Comparison of ENCODE assay signal across 21 mouse cellular contexts in the genomic region with DNA sequence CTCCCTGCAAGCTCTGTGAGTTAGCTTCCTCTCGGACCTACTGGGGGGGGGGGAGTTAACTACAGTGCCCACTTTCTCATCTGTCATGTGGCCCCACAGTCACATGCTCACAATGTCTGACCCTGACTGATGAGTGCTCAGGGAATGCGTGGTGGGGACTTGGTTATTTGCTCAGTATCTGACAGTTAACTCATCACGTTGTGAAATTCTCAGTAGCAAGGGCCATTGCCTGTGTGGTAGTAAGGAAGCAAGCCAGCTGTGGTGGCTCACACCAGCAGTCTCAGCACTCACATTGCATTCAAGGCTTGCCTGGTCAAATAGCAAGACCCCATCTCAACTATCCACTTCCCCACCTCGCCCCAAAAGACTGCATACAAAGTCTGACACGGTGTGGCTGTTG. TPM values are rescaled to one million over a fixed set of nuclear protein-coding genes. Genes with fewer than 3 reads are reported as not detected.
A peak's percentile ranks its signal among the peaks of the same experiment; 100 is the strongest.
DNase-seq lines count a peak whose midpoint lies in the region; ATAC-seq and TF ChIP-seq lines count a peak whose summit lies in the region.
"Had no signal": no experiment of that assay in that cellular context is flagged by ENCODE, and none has a peak within 500 bp of the region (broad histone marks: within the 10 kb centered on the region; RNA-seq: fewer than 3 reads in every experiment).

No protein-coding gene starts in this region.

- H3K4me3 ChIP-seq in liver, embryonic 13.5 days (replicated peaks): no peak overlapping the region
- H3K4me3 ChIP-seq in liver, embryonic 11.5 days (ENCODE audit: low read depth, low read length): no peak overlapping the region
- H3K4me3 ChIP-seq in CH12.LX (replicated peaks in 1 of 3; ENCODE audit: low read depth in 2 of 3, low read length in 2 of 3, poor library complexity in 1 of 3): no peak overlapping the region
- H3K4me3 ChIP-seq in thymus, adult 2 months (ENCODE audit: control insufficient read depth, insufficient read depth, low read length): no peak overlapping the region
- H3K4me3 ChIP-seq: embryonic facial prominence, embryonic 10.5 days; heart, adult 2 months; heart, embryonic 15.5 days; hindbrain, embryonic 13.5 days had no signal

- DNase-seq in liver, embryonic 13.5 days: no peak
- no peak for DNase-seq in liver, embryonic 11.5 days (ENCODE audit: low spot score)
- DNase-seq in 416B (ENCODE audit: low read depth) (peak; percentile 73), CH12.LX (ENCODE audit: extremely low read depth) (peak; percentile 35)
- DNase-seq in thymus, adult 2 months: no peak
- DNase-seq in urinary bladder, postnatal 36 days (ENCODE audit: low spot score in 2 of 2): no peak
- DNase-seq: adrenal gland, postnatal 10 days; B cell, adult 2 months; cerebellum, adult 11-12 months; cerebellum, adult 9-10 months; cerebellum, postnatal 25 days; heart, adult 2 months; heart, postnatal 14 days had no signal

- no peak overlapping the region for H3K9ac ChIP-seq in liver, embryonic 13.5 days
- H3K9ac ChIP-seq in liver, embryonic 11.5 days (ENCODE audit: low read depth, low read length): no peak overlapping the region
- H3K9ac ChIP-seq in CH12.LX (ENCODE audit: insufficient read depth, low read depth): no peak overlapping the region
- H3K9ac ChIP-seq: heart, embryonic 15.5 days; hindbrain, embryonic 13.5 days had no signal

- no peaks in the 10 kb centered on the region for H3K79me2 ChIP-seq in CH12.LX (replicated peaks; ENCODE audit: control insufficient read depth, extremely low read depth, insufficient read depth, poor library complexity, severe bottlenecking)

- dilution Hi-C loops in CH12.LX (cut with MboI; ENCODE audit: extremely low pct_ligation_motif_present, extremely low pct_unique_long_range_greater_than_20kb, low sequenced_read_pairs): no loop called here

- TF ChIP-seq POLR2A in CH12.LX (IDR thresholded peaks at IDR 0.05; ENCODE audit: low read depth, low read length): no peak
- no peak for TF ChIP-seq POLR2A in thymus, adult 2 months (IDR thresholded peaks at IDR 0.05; ENCODE audit: control insufficient read depth, extremely low read depth, insufficient read depth, low read length, poor library complexity)

- H3K36me3 ChIP-seq in liver, embryonic 13.5 days: peaks cover 74% of the 10 kb centered on the region
- H3K36me3 ChIP-seq in liver, embryonic 11.5 days (ENCODE audit: control insufficient read depth, insufficient read depth, low read length): peaks cover 42% of the 10 kb centered on the region
- peaks cover 69 to 91% of the 10 kb centered on the region in 2 experiments for H3K36me3 ChIP-seq in CH12.LX (replicated peaks in 1 of 2; ENCODE audit: control insufficient read depth in 1 of 2, insufficient read depth in 1 of 2, low read length in 1 of 2)
- peaks cover 43% of the 10 kb centered on the region for H3K36me3 ChIP-seq in thymus, adult 2 months (ENCODE audit: control insufficient read depth, insufficient read depth, low read length)

- TF ChIP-seq EP300 in CH12.LX (IDR thresholded peaks at IDR 0.05; ENCODE audit: low read length): no peak

- 0 out of 2 replicates have a peak overlapping the region, but pooled peaks have one; percentile 1 for H3K27ac ChIP-seq in liver, embryonic 13.5 days
- H3K27ac ChIP-seq in liver, embryonic 11.5 days (ENCODE audit: low read depth, low read length): no peak overlapping the region
- H3K27ac ChIP-seq in CH12.LX (ENCODE audit: insufficient read depth, low read depth): peak overlapping the region; percentile 52; the same call in 1 of the 2 replicates
- no peak overlapping the region for H3K27ac ChIP-seq in thymus, adult 2 months (ENCODE audit: control insufficient read depth, insufficient read depth, low read length)
- H3K27ac ChIP-seq: embryonic facial prominence, embryonic 10.5 days; heart, adult 2 months; heart, embryonic 15.5 days; hindbrain, embryonic 13.5 days; hindbrain, postnatal 0 days had no signal

- no peak overlapping the region for H3K4me2 ChIP-seq in liver, embryonic 13.5 days
- no peak overlapping the region for H3K4me2 ChIP-seq in liver, embryonic 11.5 days
- no peak overlapping the region for H3K4me2 ChIP-seq in CH12.LX (ENCODE audit: insufficient read depth, low read depth, poor library complexity, severe bottlenecking)
- H3K4me2 ChIP-seq: heart, embryonic 11.5 days; heart, embryonic 15.5 days; hindbrain, embryonic 13.5 days had no signal

- TF ChIP-seq RAD21 in CH12.LX (IDR thresholded peaks at IDR 0.05; ENCODE audit: low read depth, low read length): no peak

- no peaks in the 10 kb centered on the region for H3K9me3 ChIP-seq in liver, embryonic 13.5 days (replicated peaks)
- H3K9me3 ChIP-seq in liver, embryonic 11.5 days (ENCODE audit: control insufficient read depth, low read length): no peaks in the 10 kb centered on the region
- H3K9me3 ChIP-seq in CH12.LX (replicated peaks; ENCODE audit: low read length): no peaks in the 10 kb centered on the region
- H3K9me3 ChIP-seq: embryonic facial prominence, embryonic 10.5 days; heart, embryonic 15.5 days; hindbrain, embryonic 13.5 days had no signal

- no peaks in the 10 kb centered on the region for H3K27me3 ChIP-seq in liver, embryonic 13.5 days
- H3K27me3 ChIP-seq in liver, embryonic 11.5 days (replicated peaks; ENCODE audit: control insufficient read depth, insufficient read depth, low read length): no peaks in the 10 kb centered on the region
- no peaks in the 10 kb centered on the region for H3K27me3 ChIP-seq in CH12.LX (replicated peaks)
- no peaks in the 10 kb centered on the region for H3K27me3 ChIP-seq in thymus, adult 2 months (ENCODE audit: control insufficient read depth, insufficient read depth, low read length)
- H3K27me3 ChIP-seq: heart, embryonic 15.5 days; hindbrain, embryonic 13.5 days had no signal

- in situ Hi-C loops in CH12.LX (cut with MboI; ENCODE audit: low pct_ligation_motif_present, low pct_unique_long_range_greater_than_20kb, low sequenced_read_pairs): no loop called here

- no peak for ATAC-seq in liver, embryonic 13.5 days (ENCODE audit: low read depth)
- no peak for ATAC-seq in liver, embryonic 11.5 days (replicated peaks; ENCODE audit: low FRiP score)
- ATAC-seq in megakaryocyte progenitor cell, adult 5-6 weeks (replicated peaks; ENCODE audit: poor library complexity): peak; percentile 47
- ATAC-seq: CD4-positive, CD25-positive, alpha-beta regulatory T cell, adult 4 months; forebrain, embryonic 14.5 days; hindbrain, postnatal 0 days had no signal

- TF ChIP-seq CTCF in CH12.LX (conservative IDR thresholded peaks at IDR 0.05 in 1 of 2, IDR thresholded peaks at IDR 0.05 in 1 of 2; ENCODE audit: low read depth in 2 of 2, low read length in 2 of 2): no peak
- TF ChIP-seq CTCF in thymus, adult 2 months (IDR thresholded peaks at IDR 0.05; ENCODE audit: borderline replicate concordance, control insufficient read depth, extremely low read depth, insufficient read depth, low read length, poor library complexity): no peak

- no peaks in the 10 kb centered on the region for H3K4me1 ChIP-seq in liver, embryonic 13.5 days (replicated peaks)
- H3K4me1 ChIP-seq in liver, embryonic 11.5 days (replicated peaks; ENCODE audit: control insufficient read depth, insufficient read depth, low read length): no peaks in the 10 kb centered on the region
- peaks cover 11 to 33% of the 10 kb centered on the region in 2 experiments for H3K4me1 ChIP-seq in CH12.LX (ENCODE audit: control insufficient read depth in 1 of 2, insufficient read depth in 2 of 2)
- H3K4me1 ChIP-seq in thymus, adult 2 months (replicated peaks; ENCODE audit: control insufficient read depth, insufficient read depth, low read length): no peaks in the 10 kb centered on the region
- H3K4me1 ChIP-seq: embryonic facial prominence, embryonic 10.5 days; hindbrain, embryonic 13.5 days had no signal

- WGBS in liver, embryonic 13.5 days (ENCODE audit: insufficient replicate concordance): 57% methylated on average over 5 of the region's 5 CpGs
- WGBS in liver, embryonic 11.5 days: 74% methylated on average over 5 of the region's 5 CpGs
- WGBS in thymus, adult 2 months: 85% methylated on average over 5 of the region's 5 CpGs

TF ChIP-seq in CH12.LX, 34 proteins besides CTCF, POLR2A, EP300 and RAD21 (continues in another document):
- no peak for TF ChIP-seq IRF4 (IDR thresholded peaks at IDR 0.05; ENCODE audit: low read depth, low read length)
- no peak for TF ChIP-seq USF1 (IDR thresholded peaks at IDR 0.05; ENCODE audit: low read depth, low read length)
- no peak for TF ChIP-seq KAT2A (IDR thresholded peaks at IDR 0.05; ENCODE audit: insufficient replicate concordance, low read length)
- no peak for TF ChIP-seq ZMIZ1 (IDR thresholded peaks at IDR 0.05; ENCODE audit: low read depth, low read length)
- no peak for TF ChIP-seq TBP (conservative IDR thresholded peaks at IDR 0.05; ENCODE audit: low read depth, low read length)
- no peak for TF ChIP-seq SIN3A (IDR thresholded peaks at IDR 0.05; ENCODE audit: low read length)

RNA-seq across cellular contexts. Expression of gene Rnf114, which starts 25.2 kb away (rescaled TPM):
- polyA plus RNA-seq in liver, embryonic 13.5 days (2015; fragmentation: Nextera tagmentation; extraction: Ambion mirVana): 32.5 and 33.2 TPM in 2 replicates
- polyA plus RNA-seq in liver, embryonic 11.5 days (2014; fragmentation: Nextera tagmentation; extraction: Ambion mirVana): 55.9 and 57.7 TPM in 2 replicates
- total RNA-seq in CH12.LX (2012; rRNA removed) (39.2 and 50.4 TPM in 2 replicates), CH12.LX (2014; rRNA removed) (45.3 and 45.6 TPM in 2 replicates)
- 37.6 and 40.8 TPM in 2 replicates for polyA plus RNA-seq in CH12.LX (2012; ENCODE audit: insufficient read length, low read depth)
- 31.5 and 39.0 TPM in 2 replicates for total RNA-seq in megakaryocyte progenitor cell, adult 5-6 weeks (2015)
- total RNA-seq in megakaryocyte progenitor cell, adult 5-6 weeks (2017): 18.7 and 18.9 TPM in 2 replicates
- 189 and 234 TPM in 2 replicates for polyA plus RNA-seq in thymus, adult 2 months (2012; rRNA removed)

RNA-seq across cellular contexts. Expression of gene Spata2, which starts 25.5 kb away (rescaled TPM):
- polyA plus RNA-seq in liver, embryonic 13.5 days (2015; fragmentation: Nextera tagmentation; extraction: Ambion mirVana): 7.0 and 9.4 TPM in 2 replicates
- polyA plus RNA-seq in liver, embryonic 11.5 days (2014; fragmentation: Nextera tagmentation; extraction: Ambion mirVana): 16.2 and 17.5 TPM in 2 replicates
- 8.6 and 10.5 TPM in 2 replicates for total RNA-seq in CH12.LX (2012; rRNA removed)
- 7.2 and 9.1 TPM in 2 replicates for total RNA-seq in CH12.LX (2014; rRNA removed)
- polyA plus RNA-seq in CH12.LX (2012; ENCODE audit: insufficient read length, low read depth): 22.8 and 23.0 TPM in 2 replicates
- 10.5 and 11.8 TPM in 2 replicates for total RNA-seq in megakaryocyte progenitor cell, adult 5-6 weeks (2015)
- 7.4 and 7.7 TPM in 2 replicates for total RNA-seq in megakaryocyte progenitor cell, adult 5-6 weeks (2017)
- polyA plus RNA-seq in thymus, adult 2 months (2012; rRNA removed): 60.6 and 65.2 TPM in 2 replicates

RNA-seq across cellular contexts. Expression of gene Slc9a8, which starts 45.7 kb away (rescaled TPM):
- polyA plus RNA-seq in liver, embryonic 13.5 days (2015; fragmentation: Nextera tagmentation; extraction: Ambion mirVana): 12.0 and 13.4 TPM in 2 replicates
- 22.0 and 23.8 TPM in 2 replicates for polyA plus RNA-seq in liver, embryonic 11.5 days (2014; fragmentation: Nextera tagmentation; extraction: Ambion mirVana)
- total RNA-seq in CH12.LX (2012; rRNA removed) (21.2 and 26.0 TPM in 2 replicates), CH12.LX (2014; rRNA removed) (12.9 and 14.5 TPM in 2 replicates)
- 20.6 and 25.0 TPM in 2 replicates for polyA plus RNA-seq in CH12.LX (2012; ENCODE audit: insufficient read length, low read depth)
- total RNA-seq in megakaryocyte progenitor cell, adult 5-6 weeks (2015): 25.5 and 37.4 TPM in 2 replicates
- 17.9 and 25.3 TPM in 2 replicates for total RNA-seq in megakaryocyte progenitor cell, adult 5-6 weeks (2017)
- 75.4 and 90.9 TPM in 2 replicates for polyA plus RNA-seq in thymus, adult 2 months (2012; rRNA removed)

Comparison
In these comparisons a context has a peak if more than half of its experiments do, and no peak if none do; other contexts are left out.
1. H3K27ac ChIP-seq: peak in liver, embryonic 13.5 days (single experiment) and CH12.LX (single experiment); none in liver, embryonic 11.5 days (single experiment) and thymus, adult 2 months (single experiment).
2. DNase-seq: peak in 416B (single experiment) and CH12.LX (single experiment); none in liver, embryonic 13.5 days (single experiment), liver, embryonic 11.5 days (single experiment), thymus, adult 2 months (single experiment) and urinary bladder, postnatal 36 days (0 of 2).